Mouse (Mus musculus): Measurements from ENCODE around the gene Mettl21c. TPM values are rescaled to one million over a fixed set of nuclear protein-coding genes. Genes with fewer than 3 reads are reported as not detected.

Gene Mettl21c
- polyA plus RNA-seq (2015; fragmentation: Nextera tagmentation; extraction: Ambion mirVana), result 32.4 and 55.2 TPM in 2 replicates

DNA sequence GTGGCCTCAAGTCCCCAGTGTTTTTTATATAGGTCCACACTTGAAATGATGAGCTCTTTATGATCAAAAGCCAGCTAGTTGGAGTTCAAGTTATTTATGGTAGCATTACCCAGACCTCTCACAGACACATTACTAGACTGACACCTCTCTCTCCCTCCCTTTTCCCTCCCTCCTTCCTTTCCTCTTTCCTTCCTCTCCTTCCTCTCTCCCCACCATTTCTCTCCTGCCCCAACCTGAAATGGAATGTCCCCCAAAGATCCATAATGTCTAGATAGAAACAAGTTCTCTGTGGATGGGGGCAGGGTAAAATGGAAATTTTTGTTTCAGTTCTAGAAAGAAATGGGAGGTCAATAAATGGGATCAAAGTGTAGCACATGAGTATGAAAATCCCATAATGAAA, at the start of gene Mettl21c:
Gene Mettl21c, minus strand, starts transcription at position 101 of the 400 bp plus-strand sequence.

DNA sequence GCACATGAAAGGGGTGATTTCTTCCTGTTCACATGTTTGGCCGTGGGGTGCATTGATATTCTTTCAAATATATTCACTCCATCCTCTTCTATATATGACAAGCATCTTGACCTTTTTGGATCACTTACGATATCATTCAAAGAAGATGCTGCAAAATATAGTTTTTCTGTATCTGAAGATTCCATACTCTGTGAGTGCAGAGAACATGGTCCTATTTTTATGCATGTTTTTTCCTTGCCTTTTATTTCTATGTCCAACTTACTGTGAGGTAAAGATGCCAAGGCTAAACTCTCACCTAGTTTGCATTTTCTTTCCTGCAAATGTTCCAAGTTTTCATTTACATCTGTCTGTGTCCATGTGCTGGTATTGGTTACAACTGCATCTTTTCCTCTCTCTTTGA, 42.0 kb upstream of the Mettl21c start, which contains the start of gene Gm8251:
Gene Gm8251, minus strand, starts transcription at position 101 of the 400 bp plus-strand sequence.

Other genes with a start within 250 kb of the Mettl21c start
- gene Uxs1, start 192.2 kb downstream of the Mettl21c start, polyA plus RNA-seq (2015; fragmentation: Nextera tagmentation; extraction: Ambion mirVana), result 7.6 and 10.7 TPM in 2 replicates
- 33.1 and 35.1 TPM in 2 replicates for gene Tpp2, start 86.4 kb downstream of the Mettl21c start, polyA plus RNA-seq (2015; fragmentation: Nextera tagmentation; extraction: Ambion mirVana)
- not detected in 2 replicates for gene Gm8251, start 41.9 kb upstream of the Mettl21c start, polyA plus RNA-seq (2015; fragmentation: Nextera tagmentation; extraction: Ambion mirVana)
- 21.5 and 23.0 TPM in 2 replicates for gene Tex30, start 82.4 kb upstream of the Mettl21c start, polyA plus RNA-seq (2015; fragmentation: Nextera tagmentation; extraction: Ambion mirVana)
- gene Kdelc1, start 98.8 kb upstream of the Mettl21c start, polyA plus RNA-seq (2015; fragmentation: Nextera tagmentation; extraction: Ambion mirVana), result 20.4 and 23.5 TPM in 2 replicates
- gene Bivm, start 98.9 kb upstream of the Mettl21c start, polyA plus RNA-seq (2015; fragmentation: Nextera tagmentation; extraction: Ambion mirVana), result 6.0 and 6.6 TPM in 2 replicates
- gene Ercc5, start 127.7 kb upstream of the Mettl21c start, polyA plus RNA-seq (2015; fragmentation: Nextera tagmentation; extraction: Ambion mirVana), result 10.6 and 11.0 TPM in 2 replicates
- 34.2 and 46.0 TPM in 2 replicates for gene Mettl21e, start 198.9 kb upstream of the Mettl21c start, polyA plus RNA-seq (2015; fragmentation: Nextera tagmentation; extraction: Ambion mirVana)